10 mouse cellular contexts compared by ENCODE assay signal in genomic region chr2:70990196-70990595, GRCm38 (mm10).
DNase-seq lines count a peak whose midpoint lies in the region; ATAC-seq and TF ChIP-seq lines count a peak whose summit lies in the region.
"Had no signal": no experiment of that assay in that cellular context is flagged by ENCODE, and none has a peak within 500 bp of the region (broad histone marks: within the 10 kb centered on the region; RNA-seq: fewer than 3 reads in every experiment).

No protein-coding gene starts in this region.

- H3K36me3 ChIP-seq in megakaryocyte, embryonic 14.5 days (replicated peaks; ENCODE audit: low read length): peaks cover 17% of the 10 kb centered on the region
- no peaks in the 10 kb centered on the region for H3K36me3 ChIP-seq in heart, postnatal 0 days (replicated peaks; ENCODE audit: control insufficient read depth, insufficient read depth, low read length)
- H3K36me3 ChIP-seq: neural tube, embryonic 13.5 days had no signal

- ATAC-seq in megakaryocyte, adult 5-6 weeks (ENCODE audit: poor library complexity, severe bottlenecking): no peak; the same call in 1 of the 2 replicates
- peak; percentile 59 for ATAC-seq in heart, postnatal 0 days (ENCODE audit: insufficient read depth, low read depth)
- ATAC-seq: hindbrain, postnatal 0 days had no signal

- H3K4me1 ChIP-seq in megakaryocyte, embryonic 14.5 days: peaks cover 83% of the 10 kb centered on the region
- peaks cover 19% of the 10 kb centered on the region for H3K4me1 ChIP-seq in heart, postnatal 0 days (ENCODE audit: control insufficient read depth, insufficient read depth)

- H3K4me2 ChIP-seq in heart, postnatal 0 days (ENCODE audit: low read depth, low read length): peak overlapping the region; percentile 53; the same call in 1 of the 2 replicates
- H3K4me2 ChIP-seq: neural tube, embryonic 13.5 days had no signal

- no peaks in the 10 kb centered on the region for H3K9me3 ChIP-seq in megakaryocyte, embryonic 14.5 days
- H3K9me3 ChIP-seq in heart, postnatal 0 days (replicated peaks; ENCODE audit: control insufficient read depth, low read length): no peaks in the 10 kb centered on the region
- H3K9me3 ChIP-seq: neural tube, embryonic 13.5 days had no signal

- TF ChIP-seq CTCF in heart, postnatal 0 days (IDR thresholded peaks at IDR 0.05; ENCODE audit: low read depth): no peak

- TF ChIP-seq EP300 in heart, postnatal 0 days (IDR thresholded peaks at IDR 0.05; ENCODE audit: low read depth): no peak

- H3K4me3 ChIP-seq in megakaryocyte, embryonic 14.5 days (replicated peaks): peak overlapping the region; percentile 88
- H3K4me3 ChIP-seq in heart, postnatal 0 days (ENCODE audit: low read depth, low read length): no peak overlapping the region
- H3K4me3 ChIP-seq: neural tube, embryonic 13.5 days had no signal

- DNase-seq in gastrocnemius, postnatal 10 days: peak; percentile 40
- peak; percentile 67 for DNase-seq in heart, postnatal 0 days (ENCODE audit: low spot score)
- peak; percentile 51 for DNase-seq in skeletal muscle tissue, adult 2 months (ENCODE audit: low read depth, low spot score)
- no peak for DNase-seq in layer of hippocampus, adult 11-12 months (ENCODE audit: low spot score)
- DNase-seq in embryo, embryonic 10.5 days (ENCODE audit: low spot score): no peak
- DNase-seq: spleen, adult 18-20 months had no signal

- 0 out of 2 replicates have a peak overlapping the region, but pooled peaks have one; percentile 15 for H3K9ac ChIP-seq in heart, postnatal 0 days (replicated peaks; ENCODE audit: low read depth, low read length)
- H3K9ac ChIP-seq: neural tube, embryonic 13.5 days had no signal

- WGBS in heart, postnatal 0 days: 11% methylated on average over 4 of the region's 4 CpGs

- no peaks in the 10 kb centered on the region for H3K27me3 ChIP-seq in megakaryocyte, embryonic 14.5 days (replicated peaks)
- H3K27me3 ChIP-seq in heart, postnatal 0 days (ENCODE audit: control insufficient read depth, insufficient read depth, low read length): no peaks in the 10 kb centered on the region
- H3K27me3 ChIP-seq: neural tube, embryonic 13.5 days had no signal

- peak overlapping the region; percentile 85 for H3K27ac ChIP-seq in heart, postnatal 0 days (ENCODE audit: low read depth)
- H3K27ac ChIP-seq: hindbrain, postnatal 0 days had no signal

Comparison
In these comparisons a context has a peak if more than half of its experiments do, and no peak if none do; other contexts are left out.
1. DNase-seq: peak in gastrocnemius, postnatal 10 days (single experiment), heart, postnatal 0 days (single experiment) and skeletal muscle tissue, adult 2 months (single experiment); none in layer of hippocampus, adult 11-12 months (single experiment) and embryo, embryonic 10.5 days (single experiment).